Mouse (Mus musculus): Measurements from ENCODE around the gene Nmrk2.
"Not testable (repeated sequence)": the region's sequence is repeated elsewhere in the genome, so short reads cannot be mapped to it uniquely, and the experiment has no call there.

Nmrk2 gene

DNA sequence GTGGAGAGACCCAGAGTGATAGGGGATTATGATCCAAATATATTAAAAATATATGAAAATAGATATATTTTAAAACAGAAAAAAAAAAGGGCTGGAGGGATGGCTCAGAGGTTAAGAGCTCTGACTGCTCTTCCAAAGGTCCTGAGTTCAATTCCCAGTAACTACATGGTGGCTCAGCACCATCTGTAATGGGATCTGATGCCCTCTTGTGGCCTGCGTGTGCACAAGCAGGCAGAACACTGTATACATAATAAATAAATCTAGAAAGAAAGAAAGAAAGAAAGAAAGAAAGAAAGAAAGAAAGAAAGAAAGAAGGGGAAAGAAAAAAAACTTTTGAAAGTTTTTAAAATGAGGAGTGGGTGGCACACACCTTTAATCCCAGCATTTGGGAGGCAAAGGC is 15.4 kb upstream of the Nmrk2 start:
- ATAC-seq (ENCODE audit: insufficient number of reproducible peaks, low FRiP score, low TSS enrichment): not testable (repeated sequence)

- ATAC-seq (ENCODE audit: insufficient number of reproducible peaks, low FRiP score, low TSS enrichment): no peak; the same call in 1 of the 2 replicates
These were observed 15.0 kb upstream of the Nmrk2 start for GRCm38 (mm10) chr10:81216810-81217209.

- no peak for ATAC-seq (ENCODE audit: insufficient number of reproducible peaks, low FRiP score, low TSS enrichment)
These were observed 14.4 kb upstream of the Nmrk2 start for GRCm38 (mm10) chr10:81216260-81216659.

DNA sequence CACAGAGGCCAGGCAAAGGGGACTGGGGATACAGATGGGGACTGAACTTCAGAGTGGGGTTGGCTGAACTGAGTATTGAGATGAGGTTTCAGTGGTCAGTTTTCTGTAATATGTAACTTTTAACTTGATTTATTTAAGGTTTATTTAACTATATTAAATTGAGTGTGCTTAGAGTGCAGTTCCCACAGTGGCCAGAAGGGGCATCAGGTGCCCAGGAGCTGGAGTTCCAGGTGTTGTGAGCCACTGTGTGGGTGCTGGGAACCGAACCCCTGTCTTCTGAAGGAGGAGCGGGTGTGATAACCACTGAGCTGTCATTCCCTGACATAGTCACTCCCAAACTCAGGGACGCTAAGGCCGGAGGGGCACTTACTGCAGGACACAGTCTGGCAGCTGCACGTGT is 8.3 kb upstream of the Nmrk2 start:
- ATAC-seq (ENCODE audit: insufficient number of reproducible peaks, low FRiP score, low TSS enrichment): no peak

DNA sequence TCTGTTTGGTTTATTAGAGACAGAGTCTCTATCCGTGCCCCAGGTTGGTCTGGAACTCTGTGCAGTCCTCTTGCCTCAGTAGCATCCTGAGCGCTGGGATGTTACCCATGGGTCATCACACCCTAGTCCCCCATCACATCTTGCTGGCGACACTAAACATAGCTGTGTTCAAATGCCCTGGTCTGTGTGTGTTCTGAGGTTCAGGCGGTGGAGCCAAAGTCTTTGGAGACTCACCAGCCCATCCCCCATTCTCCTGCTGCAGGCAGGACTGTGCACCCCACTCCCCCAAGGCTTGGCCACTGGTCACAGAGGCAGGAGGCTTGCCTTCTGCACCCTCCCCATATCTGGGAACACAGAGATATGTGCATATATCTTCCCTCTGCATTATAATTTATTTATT is 2.3 kb upstream of the Nmrk2 start:
- ATAC-seq (ENCODE audit: insufficient number of reproducible peaks, low FRiP score, low TSS enrichment): no peak

DNA sequence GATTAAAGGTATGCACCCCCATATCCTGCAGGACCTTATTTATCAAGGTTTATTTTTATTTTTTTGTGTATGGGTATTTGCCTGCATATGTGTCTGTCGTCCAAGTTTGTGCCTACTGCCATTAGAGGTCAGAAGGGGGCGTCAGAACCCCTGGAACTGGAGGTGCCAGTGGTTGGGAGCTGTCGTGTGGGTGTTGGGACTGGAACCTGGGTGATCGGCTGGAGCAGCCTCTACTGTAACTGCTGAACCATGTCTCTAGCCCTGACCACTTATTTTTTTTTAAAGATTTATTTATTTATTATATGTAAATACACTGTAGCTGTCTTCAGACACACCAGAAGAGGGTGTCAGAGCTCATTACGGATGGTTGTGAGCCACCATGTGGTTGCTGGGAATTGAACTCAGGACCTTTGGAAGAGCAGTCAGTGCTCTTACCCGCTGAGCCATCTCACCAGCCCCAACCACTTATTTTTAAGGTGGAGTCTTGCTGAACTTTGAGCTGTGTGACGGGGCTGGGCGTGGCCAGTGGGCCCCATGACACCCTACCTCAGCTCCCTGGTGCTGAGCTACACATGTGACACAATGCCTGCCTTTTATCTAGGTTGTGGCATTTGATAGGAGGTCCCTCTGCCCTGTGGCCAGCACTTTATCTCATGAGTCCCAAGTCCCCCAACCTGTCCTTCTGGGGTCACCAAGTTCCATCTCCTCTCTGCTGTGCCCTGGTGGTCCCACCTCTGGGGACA is 1.3 kb upstream of the Nmrk2 start:
- ATAC-seq (ENCODE audit: insufficient number of reproducible peaks, low FRiP score, low TSS enrichment): no peak

DNA sequence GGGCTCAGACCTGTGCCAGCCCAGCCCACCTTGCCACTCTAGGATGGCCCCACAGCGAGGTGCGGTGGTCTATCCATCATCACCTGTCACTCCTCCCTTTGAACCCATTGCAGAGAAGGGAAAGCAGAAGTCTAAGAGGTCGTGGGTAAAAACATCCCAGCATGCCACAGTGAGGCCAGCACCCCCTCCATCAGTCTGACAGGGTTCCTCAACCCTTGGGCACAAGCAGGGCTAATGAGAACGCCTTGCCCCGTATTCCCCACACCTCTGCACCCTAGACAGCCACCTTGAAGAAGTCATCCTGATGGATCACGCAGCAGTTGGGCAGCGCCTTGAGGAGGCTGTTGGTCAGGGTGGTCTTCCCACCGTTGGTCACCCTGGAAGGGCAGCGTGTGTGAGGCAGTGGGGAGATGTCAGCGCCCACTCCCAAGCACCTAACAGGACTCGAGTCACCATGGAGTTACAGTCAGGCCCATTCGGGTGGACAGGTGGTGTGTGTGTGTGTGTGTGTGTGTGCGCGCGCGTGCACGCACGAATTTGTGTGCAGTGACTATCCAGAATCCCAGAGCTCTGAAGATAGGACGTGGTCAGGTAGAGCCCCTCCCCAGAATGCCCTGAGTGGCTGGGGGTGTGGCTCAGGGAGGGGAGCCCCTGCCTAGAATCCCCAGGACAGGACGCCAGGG is 1.1 kb downstream of the Nmrk2 start:
- no peak for ATAC-seq (ENCODE audit: insufficient number of reproducible peaks, low FRiP score, low TSS enrichment)

DNA sequence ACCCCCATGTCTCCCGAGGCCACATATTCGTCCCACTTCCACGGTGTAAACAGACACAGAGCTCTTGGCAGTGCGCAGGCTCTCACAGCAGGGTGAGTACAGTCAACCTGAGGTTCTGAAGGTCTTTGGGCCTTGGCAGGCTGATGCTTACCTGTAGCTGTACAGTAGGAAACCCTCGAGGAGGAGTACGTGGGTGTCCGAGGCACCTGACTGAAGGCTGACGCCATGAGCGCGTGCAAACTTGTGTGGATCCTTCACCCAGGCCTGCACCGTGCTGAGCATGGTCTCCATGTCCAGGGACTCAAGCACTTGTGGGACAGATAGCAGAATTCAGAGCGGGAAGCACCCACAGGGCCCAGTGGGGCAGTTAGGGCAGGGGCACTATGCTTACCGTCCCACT is 1.7 kb downstream of the Nmrk2 start:
- ATAC-seq (ENCODE audit: insufficient number of reproducible peaks, low FRiP score, low TSS enrichment): no peak

- no peak for ATAC-seq (ENCODE audit: insufficient number of reproducible peaks, low FRiP score, low TSS enrichment)
These were observed 2.9 kb downstream of the Nmrk2 start for GRCm38 (mm10) chr10:81198990-81199389.

GRCm38 (mm10) chr10:81198230-81198629 is 3.6 kb downstream of the Nmrk2 start:
- no peak for ATAC-seq (ENCODE audit: insufficient number of reproducible peaks, low FRiP score, low TSS enrichment)

GRCm38 (mm10) chr10:81197305-81197704 is 4.5 kb downstream of the Nmrk2 start:
- ATAC-seq (ENCODE audit: insufficient number of reproducible peaks, low FRiP score, low TSS enrichment): no peak

GRCm38 (mm10) chr10:81196470-81197065 is 5.3 kb downstream of the Nmrk2 start:
- ATAC-seq (ENCODE audit: insufficient number of reproducible peaks, low FRiP score, low TSS enrichment): no peak

- ATAC-seq (ENCODE audit: insufficient number of reproducible peaks, low FRiP score, low TSS enrichment): no peak
These were observed 6.6 kb downstream of the Nmrk2 start for GRCm38 (mm10) chr10:81195300-81195699.

DNA sequence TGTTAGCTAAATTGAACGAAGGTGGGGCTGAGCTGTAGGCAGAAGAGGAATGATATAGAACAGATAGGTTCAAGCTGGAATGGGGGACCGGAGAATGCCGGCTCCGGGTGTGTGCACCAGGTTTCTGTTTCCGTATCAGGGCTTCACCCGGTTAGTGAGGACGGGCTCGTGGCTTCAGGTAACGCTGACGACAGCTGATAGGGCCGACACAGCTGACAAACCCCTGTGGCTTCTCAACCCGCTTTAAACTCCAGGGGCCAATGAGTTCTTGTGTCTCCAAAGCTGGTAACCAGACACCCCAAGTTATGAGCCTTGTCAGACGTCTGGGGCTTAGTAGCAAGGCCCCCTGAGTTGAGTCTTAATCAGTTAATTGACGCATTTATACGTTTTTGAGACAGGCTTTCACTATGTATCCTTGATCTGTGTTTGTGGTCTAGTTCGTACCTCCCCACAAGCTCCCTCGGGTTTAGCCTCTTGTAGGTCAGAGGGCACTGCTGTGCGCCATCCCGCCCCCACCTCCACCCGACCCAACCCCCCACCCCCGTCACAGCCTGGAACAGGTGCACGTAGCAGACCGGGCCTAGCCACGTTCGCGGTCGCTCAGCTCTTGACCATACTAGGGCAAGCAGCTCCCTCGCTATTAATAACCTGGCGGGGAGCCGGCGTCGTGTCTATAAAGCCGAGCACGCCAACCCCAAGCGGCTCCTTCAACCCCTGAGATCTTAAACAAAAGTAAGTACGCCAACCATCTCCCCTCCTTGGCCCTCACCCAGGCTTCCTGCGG is 7.7 kb downstream of the Nmrk2 start:
- no peak for ATAC-seq (ENCODE audit: insufficient number of reproducible peaks, low FRiP score, low TSS enrichment)

DNA sequence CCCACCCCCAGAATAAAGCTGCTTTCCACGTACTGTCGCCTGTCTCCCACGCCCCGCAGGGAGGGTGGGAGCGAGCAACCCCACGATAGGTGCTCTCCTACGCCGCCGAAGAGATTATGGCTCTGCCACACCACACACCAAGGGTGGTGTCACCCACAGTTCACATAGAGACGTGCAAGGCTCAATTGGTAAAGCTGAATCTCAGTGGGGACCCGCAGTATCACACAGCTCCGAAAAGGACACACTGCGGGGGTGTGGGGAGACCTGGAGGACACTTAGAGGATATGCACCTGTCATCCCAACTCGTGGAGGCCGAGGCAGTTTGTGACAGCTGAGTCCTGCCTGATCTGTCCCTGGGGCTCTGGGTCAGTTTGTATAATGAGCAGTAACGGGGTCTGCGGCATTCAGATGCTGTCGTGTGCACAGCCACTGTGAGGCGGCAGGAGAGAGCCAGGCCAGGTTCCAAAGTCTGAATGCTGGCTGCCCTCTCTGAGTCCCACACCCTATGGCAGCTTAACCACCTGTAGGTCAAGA is 8.8 kb downstream of the Nmrk2 start:
- ATAC-seq (ENCODE audit: insufficient number of reproducible peaks, low FRiP score, low TSS enrichment): peak; percentile 16; the same call in 1 of the 2 replicates

DNA sequence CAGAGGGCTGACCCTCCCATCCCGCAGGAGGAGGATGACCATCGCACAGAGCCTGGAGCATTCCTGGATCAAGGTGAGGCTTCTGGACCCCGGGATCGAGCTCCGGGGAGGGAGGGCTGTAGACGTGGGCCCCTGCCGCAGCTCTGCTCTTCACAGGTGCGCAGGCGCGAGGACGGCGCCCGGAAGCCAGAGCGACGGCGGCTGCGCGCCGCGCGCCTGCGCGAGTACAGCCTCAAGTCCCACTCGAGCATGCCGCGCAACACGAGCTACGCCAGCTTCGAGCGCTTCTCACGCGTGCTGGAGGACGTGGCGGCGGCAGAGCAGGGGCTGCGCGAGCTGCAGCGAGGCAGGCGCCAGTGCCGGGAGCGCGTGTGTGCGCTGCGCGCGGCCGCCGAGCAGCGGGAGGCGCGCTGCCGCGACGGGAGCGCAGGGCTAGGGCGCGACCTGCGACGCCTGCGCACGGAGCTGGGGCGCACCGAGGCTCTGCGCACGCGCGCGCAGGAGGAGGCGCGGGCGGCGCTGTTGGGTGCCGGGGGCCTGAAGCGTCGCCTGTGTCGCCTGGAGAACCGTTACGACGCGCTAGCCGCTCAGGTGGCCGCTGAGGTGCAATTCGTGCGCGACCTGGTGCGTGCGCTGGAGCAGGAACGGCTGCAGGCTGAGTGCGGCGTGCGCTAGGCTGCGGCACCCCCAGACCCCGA is 9.4 kb downstream of the Nmrk2 start:
- peak; percentile 64; the same call in 1 of the 2 replicates for ATAC-seq (ENCODE audit: insufficient number of reproducible peaks, low FRiP score, low TSS enrichment)

DNA sequence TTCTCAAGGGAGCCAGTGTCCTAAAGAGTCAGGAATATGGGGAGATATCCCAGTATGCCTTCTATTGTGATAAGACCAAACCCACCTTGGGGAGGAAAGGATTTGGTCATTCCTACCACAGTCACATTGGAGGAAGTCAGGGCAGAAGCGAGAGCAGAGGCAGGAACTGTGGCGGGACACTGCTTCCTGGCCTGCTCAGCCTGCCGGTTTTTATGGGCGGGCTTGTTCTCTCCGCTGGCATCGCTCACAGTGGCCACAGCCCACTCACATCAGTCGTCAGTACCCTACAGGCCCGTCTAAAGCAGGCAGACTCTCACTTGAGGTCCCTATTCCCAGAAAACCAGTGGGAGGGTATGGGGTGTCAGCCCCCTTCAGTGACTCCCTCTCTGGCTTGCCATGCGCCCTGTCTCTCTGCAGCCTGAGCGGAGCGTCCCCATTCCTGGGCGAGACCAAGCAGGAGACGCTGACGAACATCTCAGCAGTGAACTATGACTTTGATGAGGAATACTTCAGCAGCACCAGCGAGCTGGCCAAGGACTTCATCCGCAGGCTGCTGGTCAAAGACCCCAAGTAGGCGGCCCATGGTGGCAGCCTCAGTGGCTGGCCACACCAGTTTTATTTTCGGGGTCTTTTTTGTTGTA is 10.4 kb downstream of the Nmrk2 start:
- ATAC-seq (ENCODE audit: insufficient number of reproducible peaks, low FRiP score, low TSS enrichment): no peak

- ATAC-seq (ENCODE audit: insufficient number of reproducible peaks, low FRiP score, low TSS enrichment): no peak
These were observed 10.9 kb downstream of the Nmrk2 start for GRCm38 (mm10) chr10:81190912-81191321.

- no peak for ATAC-seq (ENCODE audit: insufficient number of reproducible peaks, low FRiP score, low TSS enrichment)
These were observed 11.5 kb downstream of the Nmrk2 start for GRCm38 (mm10) chr10:81190236-81190911.
